Mouse (Mus musculus): ENCODE measurements around the gene Itk. TPM values are rescaled to one million over a fixed set of nuclear protein-coding genes. Genes with fewer than 3 reads are reported as not detected.

Gene Itk
- total RNA-seq, 2 experiments from 2014 or later = 0.30 to 0.57 TPM

GRCm38 (mm10) chr11:46309808-46310555 is 79.3 kb downstream of the Itk start:
- peak in 1 of 2 experiments; percentile 30 for DNase-seq (ENCODE audit: low spot score in 2 of 2)

GRCm38 (mm10) chr11:46309111-46309741 is 80.1 kb downstream of the Itk start:
- peak in 1 of 2 experiments; percentile 60 for DNase-seq (ENCODE audit: low spot score in 2 of 2)

GRCm38 (mm10) chr11:46308271-46308974 is 80.9 kb downstream of the Itk start:
- DNase-seq (ENCODE audit: low spot score in 2 of 2) = no peak

- no peak for DNase-seq (ENCODE audit: low spot score in 2 of 2)
These were observed 81.5 kb downstream of the Itk start for GRCm38 (mm10) chr11:46307768-46308167.

- DNase-seq (ENCODE audit: low spot score in 2 of 2) = no peak
These were observed 82.5 kb downstream of the Itk start for GRCm38 (mm10) chr11:46306776-46307175.

- no peak for DNase-seq (ENCODE audit: low spot score in 2 of 2)
These were observed 83.3 kb downstream of the Itk start for GRCm38 (mm10) chr11:46305881-46306520.

- no peak for DNase-seq (ENCODE audit: low spot score in 2 of 2)
These were observed 84.2 kb downstream of the Itk start for GRCm38 (mm10) chr11:46304864-46305710.

GRCm38 (mm10) chr11:46304093-46304492 is 85.2 kb downstream of the Itk start:
- DNase-seq (ENCODE audit: low spot score in 2 of 2) = no peak

- no peak for DNase-seq (ENCODE audit: low spot score in 2 of 2)
These were observed 86.8 kb downstream of the Itk start for GRCm38 (mm10) chr11:46302471-46302870.

- peak in 1 of 2 experiments; percentile 80 for DNase-seq (ENCODE audit: low spot score in 2 of 2)
These were observed 87.6 kb downstream of the Itk start for GRCm38 (mm10) chr11:46301579-46302248.

GRCm38 (mm10) chr11:46299901-46300300 is 89.4 kb downstream of the Itk start:
- peak in 1 of 2 experiments; percentile 69 for DNase-seq (ENCODE audit: low spot score in 2 of 2)

- no peak for DNase-seq (ENCODE audit: low spot score in 2 of 2)
These were observed 90.2 kb downstream of the Itk start for GRCm38 (mm10) chr11:46298889-46299785.

- DNase-seq (ENCODE audit: low spot score in 2 of 2) = no peak
These were observed 94.9 kb downstream of the Itk start for GRCm38 (mm10) chr11:46294390-46294789.

- no peak for DNase-seq (ENCODE audit: low spot score in 2 of 2)
These were observed 95.8 kb downstream of the Itk start for GRCm38 (mm10) chr11:46293491-46293890.

- DNase-seq (ENCODE audit: low spot score in 2 of 2) = no peak
These were observed 98.3 kb downstream of the Itk start for GRCm38 (mm10) chr11:46290988-46291405.

- DNase-seq (ENCODE audit: low spot score in 2 of 2) = no peak
These were observed 99.8 kb downstream of the Itk start for GRCm38 (mm10) chr11:46289561-46289960.

- DNase-seq (ENCODE audit: low spot score in 2 of 2) = no peak
These were observed 100.3 kb downstream of the Itk start for GRCm38 (mm10) chr11:46289022-46289421.

- no peak for DNase-seq (ENCODE audit: low spot score in 2 of 2)
These were observed 101.2 kb downstream of the Itk start for GRCm38 (mm10) chr11:46288091-46288490.

- peak in 1 of 2 experiments; percentile 42 for DNase-seq (ENCODE audit: low spot score in 2 of 2)
These were observed 102.5 kb downstream of the Itk start for GRCm38 (mm10) chr11:46286803-46287202.
